Mouse (Mus musculus) inflammation-experienced regulatory T-cells, adult 6 months (primary cell): ENCODE measurements around the gene Ppp4r3a. TPM values are rescaled to one million over a fixed set of nuclear protein-coding genes. Genes with fewer than 3 reads are reported as not detected.
A peak's percentile ranks its signal among the peaks of the same experiment; 100 is the strongest.
"Not testable (repeated sequence)": the region's sequence is repeated elsewhere in the genome, so short reads cannot be mapped to it uniquely, and the experiment has no call there.

Source experiments
- ATAC-seq: one replicate; pipeline ENCODE4 v1.8.0; 2017
- polyA plus RNA-seq, 3 experiments: library from polyadenylated mRNA; unstranded; fragments of 100-300 nt; shearing (Covaris generic); gene quantifications; one replicate each; pipeline ENCODE4 v1.2.1; 2017

The Ppp4r3a gene
- 10 to 100 TPM; 29.1 to 41.7 (median 32.4) TPM for polyA plus RNA-seq

GRCm38 (mm10) chr12:101083076-101083838 is at the start of gene Ppp4r3a:
Gene Ppp4r3a, minus strand, starts transcription at chr12:101083702.
- peak; percentile 89 for ATAC-seq

DNA sequence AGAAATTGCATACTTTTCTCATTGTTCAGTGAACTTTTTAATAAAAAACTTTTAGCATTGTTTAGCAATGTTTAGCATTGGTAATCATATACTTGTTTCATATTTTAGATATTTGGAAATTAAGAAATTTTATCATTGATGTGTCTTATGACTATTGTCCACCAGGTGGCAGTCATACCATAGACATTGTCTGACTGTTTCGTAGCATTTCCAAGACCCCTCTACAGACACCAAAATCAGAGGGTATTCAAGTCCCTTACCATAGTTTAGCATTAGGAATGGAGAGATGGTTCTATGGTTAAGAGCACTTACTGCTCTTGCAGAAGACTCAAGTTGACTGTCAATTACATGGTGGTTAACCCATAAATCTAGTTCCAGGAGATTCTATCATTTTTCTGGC is 39.5 kb upstream of the Ppp4r3a start:
- no peak for ATAC-seq

GRCm38 (mm10) chr12:101122066-101122465 is 38.6 kb upstream of the Ppp4r3a start:
- not testable (repeated sequence) for ATAC-seq

- not testable (repeated sequence) for ATAC-seq
These were observed 26.5 kb upstream of the Ppp4r3a start for GRCm38 (mm10) chr12:101109794-101110585.

GRCm38 (mm10) chr12:101107722-101108121 is 24.2 kb upstream of the Ppp4r3a start:
- no peak for ATAC-seq

DNA sequence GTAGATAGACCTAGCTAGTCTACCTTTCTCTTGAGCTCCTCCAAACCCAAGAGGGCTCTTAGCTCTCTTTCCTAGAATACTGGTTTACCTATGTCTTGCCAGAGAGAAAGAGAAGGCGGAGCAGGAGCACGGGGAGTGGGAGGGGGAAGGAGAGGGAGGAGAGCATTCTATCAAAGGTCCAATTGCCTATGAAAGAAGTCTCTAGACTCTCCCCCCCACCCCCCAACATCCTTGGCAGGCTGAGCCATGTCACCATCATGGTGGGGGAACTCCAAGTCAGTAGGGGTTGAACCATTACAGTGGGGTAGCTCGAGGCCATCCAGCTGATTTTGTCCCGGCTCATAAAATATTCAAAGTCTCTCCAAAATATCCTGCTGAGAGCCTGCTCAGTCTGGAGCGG is 22.1 kb upstream of the Ppp4r3a start:
- no peak for ATAC-seq

GRCm38 (mm10) chr12:101102648-101103047 is 19.1 kb upstream of the Ppp4r3a start:
- peak; percentile 71 for ATAC-seq

DNA sequence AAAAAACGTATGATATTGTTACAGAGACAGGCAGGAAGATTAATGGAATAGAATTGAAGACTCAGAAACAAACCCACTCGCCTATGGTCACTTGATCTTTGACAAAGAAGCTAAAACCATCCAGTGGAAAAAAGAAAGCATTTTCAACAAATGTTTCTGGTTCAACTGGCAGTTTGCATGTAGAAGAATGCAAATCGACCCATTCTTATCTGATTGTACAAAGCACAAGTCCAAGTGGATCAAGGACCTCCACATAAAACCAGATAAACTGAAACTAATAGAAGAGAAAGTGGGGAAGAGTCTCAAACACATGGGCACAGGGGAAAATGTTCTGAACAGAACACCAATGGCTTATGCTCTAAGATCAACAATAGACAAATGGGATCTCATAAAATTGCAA is 10.2 kb upstream of the Ppp4r3a start:
- ATAC-seq: not testable (repeated sequence)

DNA sequence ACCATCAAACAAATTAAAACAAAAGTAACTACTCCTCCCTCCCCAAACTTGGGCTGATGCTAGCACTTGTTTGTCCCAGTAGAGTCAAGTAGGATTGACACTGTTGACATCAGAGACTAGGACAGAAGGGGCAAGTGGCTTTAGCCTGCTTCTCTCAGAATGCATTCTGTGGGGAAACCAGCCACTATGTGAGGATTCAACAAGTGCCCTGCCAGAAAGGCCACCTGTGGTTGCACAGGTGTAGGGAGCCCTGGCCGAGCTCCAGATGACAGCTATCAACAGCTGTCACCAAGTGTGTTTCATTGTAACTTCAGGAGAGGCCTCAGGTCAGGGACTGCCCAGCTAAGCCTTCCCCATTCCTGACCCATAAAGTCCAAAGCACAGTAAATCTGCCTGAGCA is 6.5 kb upstream of the Ppp4r3a start:
- ATAC-seq: no peak

- ATAC-seq: no peak
These were observed 3.9 kb upstream of the Ppp4r3a start for GRCm38 (mm10) chr12:101087406-101087805.

DNA sequence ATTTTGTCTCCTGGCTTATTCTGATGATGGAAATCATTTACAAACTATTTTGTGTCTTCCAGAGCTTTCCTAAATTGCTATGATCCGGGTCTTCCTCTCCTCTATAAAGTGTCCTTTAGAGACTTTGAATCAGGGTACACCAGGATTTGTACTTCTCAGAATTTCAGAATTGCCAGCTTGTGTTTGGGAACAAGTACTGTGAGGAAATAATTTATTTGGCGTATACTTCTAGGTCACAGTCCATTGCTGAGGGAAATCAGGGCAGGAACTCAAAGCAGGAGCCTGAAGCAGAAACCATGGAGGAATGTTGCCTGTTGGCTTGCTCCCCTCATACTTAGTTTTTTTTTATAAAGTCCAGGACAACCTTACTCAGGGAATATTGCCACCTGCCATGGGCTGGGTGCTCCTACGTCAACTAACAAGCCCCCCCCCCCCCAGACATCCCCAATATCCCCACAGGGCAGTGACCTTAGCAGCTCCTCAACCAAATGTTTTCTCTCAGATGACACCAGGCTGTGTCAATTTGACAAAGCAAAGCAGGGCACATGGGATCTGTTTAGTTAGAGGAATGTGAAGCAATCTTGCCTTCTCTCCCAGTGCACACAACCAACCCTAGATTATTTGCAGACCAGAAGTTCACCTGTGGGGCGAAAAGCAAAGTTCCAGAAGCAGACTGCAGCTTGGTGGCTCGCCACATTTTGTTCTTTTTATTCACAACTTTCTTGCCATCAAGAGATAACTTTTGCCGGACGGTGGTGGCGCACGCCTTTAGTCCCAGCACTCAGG is 1.6 kb upstream of the Ppp4r3a start:
- ATAC-seq: no peak

- ATAC-seq: no peak
These were observed 735 bp upstream of the Ppp4r3a start for GRCm38 (mm10) chr12:101084237-101084636.

DNA sequence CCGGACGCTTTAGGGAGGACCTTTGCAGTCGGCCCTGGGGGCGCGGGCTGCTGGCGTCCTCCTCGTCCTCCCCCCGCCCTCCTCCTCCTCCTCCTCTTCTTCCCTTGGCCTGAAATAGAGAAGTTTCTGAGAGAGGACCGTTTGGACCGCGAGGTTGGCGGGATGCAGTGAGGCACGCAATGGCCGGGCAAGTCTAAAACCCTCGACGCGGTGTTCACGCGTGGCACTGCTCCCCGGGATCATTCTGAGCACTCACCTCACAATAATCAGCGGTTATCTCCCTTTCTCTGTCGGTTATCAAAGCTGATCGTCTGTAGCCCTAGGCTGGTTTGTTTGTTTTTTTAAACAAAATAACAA is 315 bp upstream of the Ppp4r3a start:
- ATAC-seq: peak; percentile 24

DNA sequence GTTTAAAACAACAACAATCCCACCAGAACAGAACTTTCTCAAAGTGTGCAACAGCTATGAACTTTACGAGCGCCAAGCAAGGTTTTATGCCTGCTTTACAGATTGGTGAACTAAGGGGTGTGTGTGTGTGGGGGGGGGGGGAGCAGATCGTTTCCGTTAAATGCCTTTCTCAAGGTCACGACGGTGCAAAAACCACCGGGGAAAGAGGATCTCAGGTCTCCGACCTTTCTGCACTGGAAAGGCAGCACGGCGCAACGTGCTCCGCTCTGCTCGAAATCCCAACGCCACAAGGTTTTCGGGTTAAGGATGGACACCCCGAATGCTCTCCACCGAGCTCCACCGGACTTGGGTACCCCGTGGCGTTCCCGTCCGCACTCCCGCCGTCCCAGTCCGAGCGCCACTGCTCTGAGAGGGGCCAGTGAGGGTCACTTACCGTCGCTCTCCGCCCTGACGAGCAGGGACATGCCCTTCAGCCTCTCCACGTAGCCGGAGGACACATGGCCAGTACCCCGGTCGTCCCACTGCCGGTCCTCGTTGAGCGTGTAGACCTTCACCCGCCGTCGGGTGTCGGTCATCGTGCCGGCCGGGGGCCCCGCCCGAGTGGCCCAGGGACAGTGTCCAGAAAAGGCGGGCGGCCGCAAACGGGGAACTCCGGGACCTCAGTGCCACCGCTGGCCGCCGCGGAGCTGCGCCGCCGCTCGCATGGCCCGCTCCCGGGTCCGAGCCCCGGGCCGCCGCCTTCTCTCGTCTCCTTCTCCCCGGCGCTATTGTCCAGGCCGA is 1.0 kb downstream of the Ppp4r3a start:
- peak; percentile 2 for ATAC-seq

DNA sequence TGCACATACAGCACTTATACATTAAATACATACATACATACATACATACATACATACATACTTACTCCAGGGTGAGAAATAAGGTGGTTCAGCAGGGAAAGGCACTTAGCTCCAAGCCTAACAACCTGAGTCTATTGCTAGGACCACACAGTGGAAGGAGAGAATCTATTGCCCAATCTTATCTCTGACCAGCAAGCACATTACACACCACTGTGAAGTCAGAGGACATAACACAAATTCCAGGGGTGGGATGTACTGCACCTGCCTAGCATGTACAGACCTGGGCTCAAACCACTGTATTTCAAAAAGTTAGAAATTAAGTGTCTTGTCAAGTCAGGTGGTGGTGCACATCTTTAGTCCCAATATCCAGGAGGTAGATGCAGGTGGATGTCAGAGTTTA is 5.5 kb downstream of the Ppp4r3a start:
- ATAC-seq: no peak

DNA sequence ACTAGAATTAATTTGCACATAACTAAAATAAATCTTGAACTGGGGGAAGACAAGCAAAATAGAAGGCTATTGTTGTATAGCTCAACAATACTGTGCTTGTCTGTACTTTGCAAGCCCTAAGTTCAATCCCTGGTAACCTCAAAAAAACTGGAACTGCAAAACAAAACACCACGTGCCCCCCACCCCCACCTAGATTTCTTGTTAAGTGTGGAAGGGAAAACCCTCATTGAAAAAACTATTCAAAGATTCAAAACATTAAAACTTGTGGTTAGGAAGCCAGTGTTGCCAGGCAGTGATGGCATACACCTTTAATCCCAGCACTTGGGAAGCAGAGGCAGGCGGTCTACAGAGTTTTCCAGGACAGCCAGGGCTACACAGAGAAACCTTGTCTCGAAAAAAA is 8.1 kb downstream of the Ppp4r3a start:
- ATAC-seq: no peak

- ATAC-seq: peak; percentile 67
These were observed 8.6 kb downstream of the Ppp4r3a start for GRCm38 (mm10) chr12:101074821-101075429.

- ATAC-seq: no peak
These were observed 13.7 kb downstream of the Ppp4r3a start for GRCm38 (mm10) chr12:101069813-101070212.

- no peak for ATAC-seq
These were observed 17.2 kb downstream of the Ppp4r3a start for GRCm38 (mm10) chr12:101066329-101066728.

DNA sequence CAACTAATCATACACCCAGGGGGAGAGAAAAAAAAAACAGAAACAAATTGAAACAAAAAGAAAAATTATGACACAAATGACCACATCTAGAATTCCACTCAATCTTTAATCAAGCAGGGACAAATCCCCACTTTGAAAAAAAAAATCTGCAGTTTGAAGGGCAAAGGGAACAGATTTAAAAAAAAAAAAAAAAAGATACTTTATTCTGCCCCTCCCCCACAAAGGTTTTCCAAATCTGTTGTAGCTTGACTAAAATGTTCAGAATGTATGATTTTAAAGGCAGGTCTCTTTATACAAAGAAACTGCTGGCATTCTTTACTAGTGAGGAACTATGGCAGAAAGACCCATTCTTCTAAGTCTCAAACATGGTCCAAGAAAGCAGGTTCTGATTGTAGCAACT is 43.5 kb downstream of the Ppp4r3a start:
- ATAC-seq: no peak

GRCm38 (mm10) chr12:101028954-101029731 is 54.4 kb downstream of the Ppp4r3a start, which contains the start of gene Ccdc88c:
Gene Ccdc88c, minus strand, starts transcription at chr12:101029056.
- ATAC-seq: peak; percentile 77
